Mouse (Mus musculus) heart, embryonic 13.5 days (tissue): Measurements from ENCODE around the gene Mki67. TPM values are rescaled to one million over a fixed set of nuclear protein-coding genes. Genes with fewer than 3 reads are reported as not detected.

Experiments used
- ATAC-seq: fragments of 200-750 bp; cut with Nextera tagmentation; 2 replicates; pipeline ENCODE4 v1.8.0; 2017; ENCODE audit warnings: moderate TSS enrichment; ENCODE audit not compliant: insufficient number of reproducible peaks, low FRiP score, low TSS enrichment; ENCODE audit errors: extremely low read depth
- H3K27ac ChIP-seq: fragments of 300-500 bp; sonication (generic); replicated peaks from 2 replicates; pipeline ENCODE4 v1.5.1; 2015; ENCODE audit warnings: moderate library complexity, mild to moderate bottlenecking, inconsistent platforms
- H3K27me3 ChIP-seq: fragments of 300-500 bp; sonication (generic); replicated peaks from 2 replicates; pipeline ENCODE4 v1.6.1; 2015; ENCODE audit warnings: mild to moderate bottlenecking, inconsistent platforms
- H3K36me3 ChIP-seq: fragments of 300-500 bp; sonication (generic); 2 replicates; pipeline ENCODE4 v1.6.1; 2015; ENCODE audit warnings: mild to moderate bottlenecking, inconsistent platforms
- H3K4me1 ChIP-seq: fragments of 300-500 bp; sonication (generic); 2 replicates; pipeline ENCODE4 v1.6.1; 2015; ENCODE audit warnings: inconsistent platforms
- H3K4me2 ChIP-seq: fragments of 300-500 bp; sonication (generic); 2 replicates; pipeline ENCODE4 v1.6.1; 2015; ENCODE audit warnings: inconsistent platforms, mild to moderate bottlenecking, moderate library complexity
- H3K4me3 ChIP-seq: fragments of 300-500 bp; sonication (generic); 2 replicates; pipeline ENCODE4 v1.5.1; 2015; ENCODE audit warnings: moderate library complexity, mild to moderate bottlenecking, inconsistent platforms
- H3K9ac ChIP-seq: fragments of 300-500 bp; sonication (generic); 2 replicates; pipeline ENCODE4 v1.6.1; 2015; ENCODE audit warnings: inconsistent platforms, mild to moderate bottlenecking, moderate library complexity
- H3K9me3 ChIP-seq: fragments of 300-500 bp; sonication (generic); 2 replicates; pipeline ENCODE4 v1.6.1; 2016; ENCODE audit warnings: inconsistent platforms
- WGBS: fragments of 180-500 bp; shearing (Covaris S2); methylation state at CpG from one replicate; pipeline ENCODE4 v1.1.7; 2015; ENCODE audit warnings: mixed read lengths; 5-methylcytosine and 5-hydroxymethylcytosine counted together
- polyA plus RNA-seq: library from polyadenylated mRNA; unstranded; fragments of >200 nt; fragmentation: Nextera tagmentation; extraction: Ambion mirVana; gene quantifications from 2 replicates; pipeline ENCODE4 v1.2.1, GENCODE M21; 2015

Mki67 gene
- polyA plus RNA-seq, 1 experiment from 2014 or later = 26.2 TPM

DNA sequence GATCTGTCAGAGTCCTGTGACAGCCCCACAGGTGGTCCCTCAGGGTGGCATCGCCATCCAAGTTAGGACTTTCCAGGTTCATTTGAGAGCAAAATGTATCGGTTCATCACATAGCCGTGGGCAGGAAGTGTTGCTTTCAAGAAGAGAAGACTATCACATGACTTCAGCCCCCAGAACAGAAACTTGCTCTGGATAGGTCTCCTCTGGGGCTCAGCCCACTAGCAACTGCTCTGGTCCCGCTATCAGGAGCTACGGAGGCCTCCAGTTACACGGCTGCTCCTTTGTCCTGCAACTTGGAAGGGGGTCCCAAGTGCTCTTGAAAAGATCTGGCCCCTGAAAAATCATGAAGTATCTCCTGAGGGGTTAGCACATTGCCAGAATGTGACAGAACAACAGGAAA is 69.2 kb downstream of the Mki67 start:
- Histone ChIP-seq H3K36me3 (no peaks in the 10 kb centered on the region), H3K27ac (no peak overlapping the region), H3K9me3 (no peaks in the 10 kb centered on the region), H3K4me3 (no peak overlapping the region), H3K27me3 (no peaks in the 10 kb centered on the region), H3K9ac (no peak overlapping the region), H3K4me1 (no peaks in the 10 kb centered on the region), H3K4me2 (no peak overlapping the region)
- no peak for ATAC-seq
- 69% methylated on average over 6 of the region's 6 CpGs for WGBS

DNA sequence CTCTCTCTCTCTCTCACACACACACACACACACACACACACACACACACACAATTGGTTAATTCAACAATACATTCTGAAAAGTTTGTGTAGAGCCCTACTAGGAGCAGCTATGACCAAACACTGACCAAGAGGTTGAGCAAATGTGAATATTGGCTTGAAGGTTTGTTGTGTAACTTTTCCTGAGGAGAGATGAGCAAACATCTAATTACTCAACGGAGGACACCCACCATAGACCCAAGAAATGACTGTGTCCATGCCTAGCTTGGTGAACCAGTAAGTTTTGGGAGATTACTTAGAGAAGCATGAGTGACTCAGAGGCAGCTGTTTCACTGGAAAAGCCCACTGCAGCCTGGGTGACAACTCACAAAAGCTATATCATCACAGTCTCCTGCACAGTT is 71.7 kb downstream of the Mki67 start:
- H3K27ac ChIP-seq = no peak overlapping the region
- H3K36me3 ChIP-seq = no peaks in the 10 kb centered on the region
- no peak overlapping the region for H3K4me2 ChIP-seq
- H3K4me3 ChIP-seq = no peak overlapping the region
- H3K9ac ChIP-seq = no peak overlapping the region
- no peak for ATAC-seq
- no peaks in the 10 kb centered on the region for H3K9me3 ChIP-seq
- H3K27me3 ChIP-seq = peaks cover 2% of the 10 kb centered on the region; the same call in 1 of the 2 replicates
- no peaks in the 10 kb centered on the region for H3K4me1 ChIP-seq
- WGBS = 79% methylated on average over 1 of the region's 1 CpGs

DNA sequence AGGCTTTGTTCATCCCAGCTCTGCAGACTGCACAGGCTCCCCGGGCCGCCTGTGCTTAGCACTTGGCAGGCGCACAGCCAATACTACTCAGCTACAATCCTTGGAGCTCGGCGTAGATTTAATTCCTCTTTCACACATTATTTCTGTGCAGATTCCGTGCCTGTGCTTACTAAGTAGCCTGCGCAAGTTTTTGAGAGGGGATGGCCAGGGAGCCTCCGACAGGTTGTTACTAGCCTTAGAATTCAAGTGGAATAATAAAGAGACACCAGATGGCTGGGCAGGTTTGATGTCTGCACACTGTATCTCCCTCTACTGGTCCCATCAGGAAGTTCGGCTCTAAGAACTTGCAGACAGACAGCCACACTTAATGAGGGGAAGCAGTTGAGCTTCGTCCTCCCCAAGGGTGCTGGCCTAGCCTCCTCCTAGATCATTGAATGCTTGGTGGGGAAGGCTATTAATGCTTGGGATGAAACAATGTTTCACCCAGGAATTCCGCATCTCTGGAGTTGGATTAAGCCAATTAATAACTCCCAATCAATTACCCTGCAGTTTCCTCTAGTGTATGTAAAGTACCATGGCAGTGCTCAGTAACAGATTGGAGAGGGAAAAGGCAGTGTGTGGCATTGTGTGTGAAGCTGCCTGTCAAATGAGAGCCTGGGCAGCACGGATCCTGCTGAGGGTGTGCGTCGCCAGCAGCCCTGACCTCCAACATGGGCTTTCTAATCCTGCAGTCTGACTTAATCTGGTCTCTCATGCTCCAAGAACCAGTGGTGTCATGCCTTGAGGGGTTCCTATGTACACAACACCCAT is 74.3 kb downstream of the Mki67 start:
- H3K27me3 ChIP-seq = peaks cover 17% of the 10 kb centered on the region
- H3K27ac ChIP-seq = no peak overlapping the region
- no peaks in the 10 kb centered on the region for H3K36me3 ChIP-seq
- 58% methylated on average over 14 of the region's 14 CpGs for WGBS
- H3K4me1 ChIP-seq = no peaks in the 10 kb centered on the region
- H3K9me3 ChIP-seq = no peaks in the 10 kb centered on the region
- no peak for ATAC-seq
- H3K4me3 ChIP-seq = no peak overlapping the region
- no peak overlapping the region for H3K9ac ChIP-seq
- H3K4me2 ChIP-seq = no peak overlapping the region

Other genes with a start within 250 kb of the Mki67 start
- not detected in 2 replicates for gene Clrn3, start 187.7 kb downstream of the Mki67 start, polyA plus RNA-seq
- gene Ptpre, start 178.9 kb downstream of the Mki67 start, polyA plus RNA-seq = 2.7 and 3.1 TPM in 2 replicates